Mouse (Mus musculus) mesoderm, embryonic 11.5 days (tissue): ENCODE results near the gene Rhcg.

ENCODE experiments used
- DNase-seq: peaks from one replicate; pipeline ENCODE4 v3.0.0-alpha.2; 2012; ENCODE audit warnings: low read depth, low spot score

The Rhcg gene

GRCm38 (mm10) chr7:79602006-79602405 lies 15.5 kb downstream of the Rhcg start:
- no peak for DNase-seq

DNA sequence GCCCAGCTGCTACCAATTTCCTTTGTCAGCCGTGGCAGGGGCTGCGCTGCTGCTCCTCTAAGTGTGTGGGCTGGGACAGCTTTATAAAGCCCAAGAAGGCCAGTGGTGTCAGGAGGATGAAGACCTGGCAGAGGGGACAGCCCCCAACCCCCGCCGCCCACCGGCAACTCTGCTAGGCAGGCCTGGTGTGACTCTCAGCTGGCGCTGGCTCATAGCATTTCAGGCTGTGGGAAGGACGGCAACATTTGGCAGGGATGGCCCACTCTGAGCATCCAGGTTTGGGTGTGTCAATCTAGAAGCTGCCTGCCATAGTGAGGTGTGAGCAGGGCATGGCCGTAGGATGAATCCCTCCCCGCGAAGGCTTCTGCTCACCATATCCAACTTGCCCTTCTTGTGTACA lies 17.3 kb downstream of the Rhcg start:
- no peak for DNase-seq

GRCm38 (mm10) chr7:79594854-79595253 lies 22.6 kb downstream of the Rhcg start:
- DNase-seq, result peak; percentile 90

GRCm38 (mm10) chr7:79591812-79592731 lies 25.4 kb downstream of the Rhcg start:
- DNase-seq, result peak; percentile 47

DNA sequence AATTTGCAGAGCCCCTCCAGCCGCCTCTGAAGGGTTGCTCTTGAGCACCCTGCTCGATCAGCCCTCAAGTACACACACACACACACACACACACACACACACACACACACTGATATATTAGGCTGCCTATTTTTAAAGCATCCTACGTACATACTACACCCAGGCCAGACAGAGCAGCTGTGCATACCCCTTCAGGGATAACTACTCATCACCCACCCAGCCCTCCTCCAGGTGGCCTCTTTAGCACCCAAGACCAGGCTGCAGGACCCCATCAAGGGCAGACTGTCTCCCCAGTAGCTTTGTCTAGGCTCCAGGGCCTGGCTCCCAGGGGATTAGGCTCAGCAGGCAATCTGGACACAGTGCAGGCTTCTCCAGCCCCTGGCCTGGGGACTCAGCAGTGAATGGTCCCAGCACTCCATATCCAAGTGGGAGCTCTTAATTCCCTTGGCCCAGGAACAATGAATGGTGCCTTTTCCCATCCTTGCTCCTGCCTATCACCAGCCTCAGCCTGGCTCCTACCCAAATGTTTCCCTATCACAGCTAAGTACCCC lies 26.8 kb downstream of the Rhcg start:
- no peak for DNase-seq

- DNase-seq, result no peak
These were observed 27.5 kb downstream of the Rhcg start for GRCm38 (mm10) chr7:79589763-79590559.

GRCm38 (mm10) chr7:79588284-79588683 lies 29.2 kb downstream of the Rhcg start:
- DNase-seq, result no peak

DNA sequence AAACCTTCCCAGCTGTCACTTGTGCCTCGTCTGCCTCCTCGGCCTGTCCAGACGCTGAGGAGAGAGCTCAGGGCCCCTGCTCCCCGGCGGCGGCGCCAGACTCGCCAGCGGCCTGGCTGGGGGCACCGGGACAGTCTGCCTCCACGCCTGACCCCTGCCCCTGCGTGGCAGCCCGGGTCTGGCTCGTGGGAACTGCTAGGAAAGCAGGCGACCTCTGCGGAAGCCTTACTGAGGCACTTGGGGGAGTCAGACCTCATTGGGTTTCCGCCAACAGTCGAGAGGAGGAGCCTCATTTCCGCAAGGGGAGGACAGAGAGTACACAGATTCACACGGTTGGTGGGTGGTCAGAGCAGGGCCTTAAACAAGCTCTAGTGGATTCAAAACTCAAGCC lies 38.6 kb downstream of the Rhcg start:
- DNase-seq, result peak; percentile 55

DNA sequence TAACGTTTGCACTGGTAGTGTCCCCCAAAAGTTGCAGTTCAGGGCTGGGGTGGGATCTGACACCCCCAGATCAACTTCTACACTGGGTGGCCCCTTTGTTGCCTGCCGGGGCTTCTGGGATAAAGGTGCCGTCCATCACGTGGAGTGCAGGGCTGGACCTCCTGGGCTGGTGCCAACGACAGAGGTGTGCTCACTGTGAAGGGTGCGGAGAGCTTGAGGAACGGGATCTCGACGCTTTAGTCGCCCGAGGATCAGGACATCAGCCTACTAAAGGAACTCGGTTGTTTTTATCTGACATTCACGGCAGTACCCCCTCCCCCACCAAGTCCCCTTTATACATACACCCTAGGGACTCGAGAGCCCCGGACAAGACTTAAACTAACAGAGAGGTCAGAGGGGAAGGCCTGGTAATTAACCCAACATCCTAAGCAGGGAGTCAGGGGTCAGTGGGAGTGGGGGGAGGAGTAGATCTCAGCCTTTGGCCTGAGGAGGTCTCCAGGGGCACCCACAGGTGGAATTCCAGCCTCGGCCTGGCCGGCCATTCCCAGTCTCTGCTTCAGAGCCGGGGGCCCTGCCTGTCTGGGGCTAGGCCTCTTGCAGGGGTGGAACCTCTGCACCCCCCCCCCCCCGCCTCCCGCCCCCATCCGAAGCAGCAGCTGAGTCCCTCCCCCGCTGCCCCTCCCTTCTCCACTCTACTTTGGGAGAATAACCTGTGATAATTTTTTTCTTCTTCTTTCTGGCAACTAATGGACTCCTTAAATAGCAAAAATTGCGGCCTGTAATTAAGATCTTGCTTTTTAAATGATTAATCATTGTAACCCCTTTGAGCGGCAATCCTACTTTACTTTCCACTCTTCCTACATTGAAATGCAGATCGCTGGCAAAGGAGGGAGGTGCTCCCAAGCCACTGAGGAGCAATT lies 39.3 kb downstream of the Rhcg start:
- DNase-seq, result peak; percentile 54

- DNase-seq, result peak; percentile 37
These were observed 40.2 kb downstream of the Rhcg start for GRCm38 (mm10) chr7:79577096-79577874.

- DNase-seq, result peak; percentile 71
These were observed 40.8 kb downstream of the Rhcg start for GRCm38 (mm10) chr7:79576659-79577058.

GRCm38 (mm10) chr7:79572191-79572818 lies 45.2 kb downstream of the Rhcg start:
- no peak for DNase-seq

DNA sequence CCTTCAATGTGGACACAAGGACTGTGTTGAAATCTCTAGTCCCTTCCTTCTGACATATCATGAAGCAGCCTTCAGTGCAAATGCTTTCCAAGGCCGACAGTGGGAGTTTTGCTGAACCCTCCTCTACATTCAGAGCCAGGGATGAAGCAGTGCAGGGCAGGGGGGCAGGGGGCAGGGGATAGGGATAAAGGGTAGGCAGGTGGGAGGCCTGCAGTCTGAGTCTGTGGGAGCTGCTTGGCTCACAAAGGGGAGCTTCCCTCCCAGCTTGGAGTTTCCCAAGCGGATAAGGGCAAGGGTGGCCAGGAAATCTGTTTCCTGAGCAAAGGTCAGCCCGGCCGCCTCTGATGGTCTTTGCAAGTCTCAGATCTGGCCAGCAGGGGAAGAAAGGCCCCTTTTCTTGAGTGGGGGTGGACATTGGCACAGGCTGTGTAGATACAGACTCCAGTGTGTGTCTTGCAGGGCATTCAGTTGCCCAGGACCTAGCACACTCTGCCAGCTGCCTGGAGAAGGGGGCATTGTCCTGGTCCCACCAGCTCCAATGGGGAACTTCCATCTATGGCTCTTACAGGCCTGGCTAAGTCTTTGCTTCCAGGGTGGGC lies 48.4 kb downstream of the Rhcg start:
- DNase-seq, result no peak

DNA sequence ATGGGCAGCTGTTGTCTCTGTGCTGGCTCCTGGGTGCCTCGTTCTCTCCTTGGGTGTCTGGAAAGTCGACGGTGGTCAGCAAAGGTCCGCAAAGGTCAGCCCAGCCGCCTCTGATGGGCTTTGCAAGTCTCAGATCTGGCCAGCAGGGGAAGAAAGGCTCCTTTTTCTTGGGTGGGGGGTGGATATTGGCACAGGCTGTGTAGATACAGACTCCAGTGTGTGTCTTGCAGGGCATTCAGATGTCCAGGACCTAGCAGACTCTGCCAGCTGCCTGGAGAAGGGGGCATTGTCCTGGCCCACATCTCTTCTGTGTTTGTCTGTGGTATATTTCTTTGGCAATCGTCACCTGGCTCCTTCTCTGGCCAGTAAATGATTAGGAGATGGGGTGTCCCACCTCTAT lies 49.2 kb downstream of the Rhcg start:
- DNase-seq, result no peak

DNA sequence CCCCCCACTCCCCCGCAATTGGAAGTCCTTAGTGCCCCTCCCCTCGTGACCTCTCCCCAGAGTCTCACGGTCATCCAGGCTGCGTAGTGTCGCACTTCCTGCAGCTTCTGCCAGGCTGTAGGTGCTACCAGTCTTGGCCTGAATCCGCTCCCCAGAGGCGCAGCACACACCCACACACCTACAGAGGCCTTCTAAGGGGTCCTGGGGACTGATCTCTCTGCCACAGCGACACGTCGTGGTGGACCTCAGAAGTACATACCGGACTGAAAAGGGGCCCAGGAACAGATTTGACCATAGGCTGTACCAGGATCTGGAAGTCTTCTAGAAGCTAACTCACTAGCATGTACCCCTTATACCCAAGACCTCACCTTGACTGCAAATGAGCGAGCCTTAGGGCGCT lies 53.8 kb downstream of the Rhcg start:
- DNase-seq, result peak; percentile 54

- no peak for DNase-seq
These were observed 55.1 kb downstream of the Rhcg start for GRCm38 (mm10) chr7:79562385-79562784.

DNA sequence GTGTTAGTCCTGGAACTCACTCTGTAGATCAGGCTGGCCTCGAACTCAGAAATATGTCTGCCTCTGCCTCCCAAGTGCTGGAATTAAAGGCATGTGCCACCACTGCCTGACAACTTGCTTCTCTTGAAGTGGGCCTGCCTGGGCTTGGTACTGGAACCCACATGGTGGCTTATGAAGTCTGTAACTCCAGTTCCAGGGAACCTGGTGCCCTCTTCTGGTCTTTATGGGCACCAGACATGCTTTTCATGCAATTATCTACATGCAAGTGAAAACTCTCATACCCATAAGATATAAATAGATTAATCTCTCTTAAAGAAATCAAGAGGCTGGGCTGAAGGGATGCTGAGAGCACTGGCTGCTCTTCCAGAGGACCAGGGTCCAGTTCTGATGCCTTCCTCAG lies 58.8 kb downstream of the Rhcg start:
- DNase-seq, result no peak

GRCm38 (mm10) chr7:79557728-79558221 lies 59.7 kb downstream of the Rhcg start:
- no peak for DNase-seq

DNA sequence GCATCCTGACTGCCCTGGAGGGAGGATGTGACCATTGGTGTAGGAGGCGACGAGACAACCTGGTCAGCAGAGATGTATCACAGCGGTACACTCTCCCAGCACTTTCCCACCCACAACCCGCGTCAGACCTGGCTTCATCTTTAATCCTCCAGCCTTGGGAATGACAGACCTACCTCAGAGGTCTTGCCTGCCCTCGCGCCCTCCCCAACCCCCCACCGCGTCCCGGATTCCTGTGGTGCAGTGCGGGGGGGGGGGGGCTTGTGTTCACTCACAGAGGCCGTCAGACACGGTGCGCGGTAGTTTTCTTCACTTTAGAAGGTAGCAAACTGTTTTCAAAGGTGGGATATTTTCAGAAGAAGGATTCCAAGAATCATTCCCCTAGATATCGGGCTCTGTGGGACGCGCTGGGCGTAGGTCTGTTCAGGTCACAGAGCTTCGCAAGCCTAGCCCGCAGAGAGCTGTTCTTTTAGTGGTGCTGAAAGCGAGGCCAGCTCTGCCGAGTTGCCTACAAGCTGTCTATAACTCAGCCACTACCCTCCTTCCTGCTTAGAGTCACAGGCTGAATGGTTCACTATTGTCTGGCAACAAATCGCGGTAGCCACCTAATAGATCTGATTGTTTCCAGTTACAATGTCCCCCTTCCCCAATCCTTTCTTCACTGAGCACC lies 62.0 kb downstream of the Rhcg start:
- peak; percentile 79 for DNase-seq
